Mouse (Mus musculus): Measurements from ENCODE around the gene Oscp1. TPM values are rescaled to one million over a fixed set of nuclear protein-coding genes. Genes with fewer than 3 reads are reported as not detected.

The Oscp1 gene
- polyA plus RNA-seq, 1 experiment from 2014 or later = 6.6 TPM

GRCm38 (mm10) chr4:126111153-126111549 lies 52.8 kb downstream of the Oscp1 start:
- Histone ChIP-seq H3K36me3 (ENCODE audit: control insufficient read depth, insufficient read depth, low read length) (no peaks in the 10 kb centered on the region), H3K4me1 (replicated peaks; ENCODE audit: control insufficient read depth, insufficient read depth, low read length) (peaks cover 53% of the 10 kb centered on the region), H3K27me3 (replicated peaks; ENCODE audit: control insufficient read depth, insufficient read depth, low read length) (no peaks in the 10 kb centered on the region), H3K9me3 (ENCODE audit: control insufficient read depth, low read length) (no peaks in the 10 kb centered on the region), H3K9ac (ENCODE audit: low read depth, low read length) (0 out of 2 replicates have a peak overlapping the region, but pooled peaks have one; percentile 31), H3K4me2 (peak overlapping the region; percentile 30), H3K27ac (ENCODE audit: low read depth, low read length) (peak overlapping the region; percentile 69), H3K4me3 (ENCODE audit: low read depth, low read length) (no peak overlapping the region)
- DNase-seq (ENCODE audit: low spot score) = no peak
- ATAC-seq (replicated peaks; ENCODE audit: low FRiP score) = no peak
- 30% methylated on average over 7 of the region's 7 CpGs for WGBS

- no peak overlapping the region for H3K9ac ChIP-seq (ENCODE audit: low read depth, low read length)
- H3K4me3 ChIP-seq (ENCODE audit: low read depth, low read length) = no peak overlapping the region
- no peaks in the 10 kb centered on the region for H3K9me3 ChIP-seq (ENCODE audit: control insufficient read depth, low read length)
- H3K4me2 ChIP-seq = no peak overlapping the region
- DNase-seq (ENCODE audit: low spot score) (no peak), ATAC-seq (replicated peaks; ENCODE audit: low FRiP score) (no peak)
- H3K27me3 ChIP-seq (replicated peaks; ENCODE audit: control insufficient read depth, insufficient read depth, low read length) = no peaks in the 10 kb centered on the region
- H3K36me3 ChIP-seq (ENCODE audit: control insufficient read depth, insufficient read depth, low read length) = no peaks in the 10 kb centered on the region
- H3K27ac ChIP-seq (ENCODE audit: low read depth, low read length) = no peak overlapping the region
- peaks cover 43% of the 10 kb centered on the region for H3K4me1 ChIP-seq (replicated peaks; ENCODE audit: control insufficient read depth, insufficient read depth, low read length)
- 79% methylated on average over 4 of the region's 4 CpGs for WGBS
Observed at GRCm38 (mm10) chr4:126113243-126113642, 54.9 kb downstream of the Oscp1 start.

GRCm38 (mm10) chr4:126113943-126114342 lies 55.6 kb downstream of the Oscp1 start:
- ATAC-seq (replicated peaks; ENCODE audit: low FRiP score) = no peak
- peaks cover 36% of the 10 kb centered on the region for H3K4me1 ChIP-seq (replicated peaks; ENCODE audit: control insufficient read depth, insufficient read depth, low read length)

GRCm38 (mm10) chr4:126115411-126115810 lies 57.0 kb downstream of the Oscp1 start:
- ATAC-seq (replicated peaks; ENCODE audit: low FRiP score) (no peak), DNase-seq (ENCODE audit: low spot score) (no peak)
- WGBS = 84% methylated on average over 9 of the region's 9 CpGs
- Histone ChIP-seq H3K27me3 (replicated peaks; ENCODE audit: control insufficient read depth, insufficient read depth, low read length) (no peaks in the 10 kb centered on the region), H3K36me3 (ENCODE audit: control insufficient read depth, insufficient read depth, low read length) (no peaks in the 10 kb centered on the region), H3K4me1 (replicated peaks; ENCODE audit: control insufficient read depth, insufficient read depth, low read length) (peaks cover 23% of the 10 kb centered on the region), H3K9ac (ENCODE audit: low read depth, low read length) (no peak overlapping the region), H3K4me3 (ENCODE audit: low read depth, low read length) (no peak overlapping the region), H3K9me3 (ENCODE audit: control insufficient read depth, low read length) (no peaks in the 10 kb centered on the region), H3K27ac (ENCODE audit: low read depth, low read length) (no peak overlapping the region), H3K4me2 (no peak overlapping the region)

More at GRCm38 (mm10) chr4:126113943-126114342, 55.6 kb downstream of the Oscp1 start:
- Histone ChIP-seq H3K9ac (ENCODE audit: low read depth, low read length) (no peak overlapping the region), H3K27me3 (replicated peaks; ENCODE audit: control insufficient read depth, insufficient read depth, low read length) (no peaks in the 10 kb centered on the region), H3K36me3 (ENCODE audit: control insufficient read depth, insufficient read depth, low read length) (no peaks in the 10 kb centered on the region), H3K27ac (ENCODE audit: low read depth, low read length) (no peak overlapping the region), H3K9me3 (ENCODE audit: control insufficient read depth, low read length) (no peaks in the 10 kb centered on the region), H3K4me3 (ENCODE audit: low read depth, low read length) (no peak overlapping the region), H3K4me2 (no peak overlapping the region)
- DNase-seq (ENCODE audit: low spot score) = peak; percentile 51
- 17% methylated on average over 6 of the region's 6 CpGs for WGBS

GRCm38 (mm10) chr4:126115871-126116521 lies 57.6 kb downstream of the Oscp1 start:
- Histone ChIP-seq H3K27me3 (replicated peaks; ENCODE audit: control insufficient read depth, insufficient read depth, low read length) (no peaks in the 10 kb centered on the region), H3K36me3 (ENCODE audit: control insufficient read depth, insufficient read depth, low read length) (peaks cover 2% of the 10 kb centered on the region; the same call in 1 of the 2 replicates), H3K4me3 (ENCODE audit: low read depth, low read length) (no peak overlapping the region), H3K4me2 (no peak overlapping the region), H3K9ac (ENCODE audit: low read depth, low read length) (no peak overlapping the region), H3K4me1 (replicated peaks; ENCODE audit: control insufficient read depth, insufficient read depth, low read length) (peaks cover 17% of the 10 kb centered on the region), H3K9me3 (ENCODE audit: control insufficient read depth, low read length) (no peaks in the 10 kb centered on the region), H3K27ac (ENCODE audit: low read depth, low read length) (no peak overlapping the region)
- 74% methylated on average over 6 of the region's 6 CpGs for WGBS
- DNase-seq (ENCODE audit: low spot score) (no peak), ATAC-seq (replicated peaks; ENCODE audit: low FRiP score) (no peak)

GRCm38 (mm10) chr4:126117116-126117515 lies 58.8 kb downstream of the Oscp1 start:
- no peaks in the 10 kb centered on the region for H3K9me3 ChIP-seq (ENCODE audit: control insufficient read depth, low read length)
- H3K36me3 ChIP-seq (ENCODE audit: control insufficient read depth, insufficient read depth, low read length) = peaks cover 3% of the 10 kb centered on the region; the same call in 1 of the 2 replicates
- H3K27me3 ChIP-seq (replicated peaks; ENCODE audit: control insufficient read depth, insufficient read depth, low read length) = no peaks in the 10 kb centered on the region
- H3K27ac ChIP-seq (ENCODE audit: low read depth, low read length) = no peak overlapping the region
- H3K9ac ChIP-seq (ENCODE audit: low read depth, low read length) = no peak overlapping the region
- 88% methylated on average over 8 of the region's 8 CpGs for WGBS
- ATAC-seq (replicated peaks; ENCODE audit: low FRiP score) (no peak), DNase-seq (ENCODE audit: low spot score) (no peak)
- peaks cover 13% of the 10 kb centered on the region for H3K4me1 ChIP-seq (replicated peaks; ENCODE audit: control insufficient read depth, insufficient read depth, low read length)
- no peak overlapping the region for H3K4me2 ChIP-seq
- no peak overlapping the region for H3K4me3 ChIP-seq (ENCODE audit: low read depth, low read length)

- H3K27ac ChIP-seq (ENCODE audit: low read depth, low read length) = no peak overlapping the region
- no peaks in the 10 kb centered on the region for H3K27me3 ChIP-seq (replicated peaks; ENCODE audit: control insufficient read depth, insufficient read depth, low read length)
- peaks cover 3% of the 10 kb centered on the region; the same call in 1 of the 2 replicates for H3K36me3 ChIP-seq (ENCODE audit: control insufficient read depth, insufficient read depth, low read length)
- H3K4me3 ChIP-seq (ENCODE audit: low read depth, low read length) = no peak overlapping the region
- H3K4me2 ChIP-seq = no peak overlapping the region
- no peak overlapping the region for H3K9ac ChIP-seq (ENCODE audit: low read depth, low read length)
- DNase-seq (ENCODE audit: low spot score) = no peak
- peaks cover 13% of the 10 kb centered on the region for H3K4me1 ChIP-seq (replicated peaks; ENCODE audit: control insufficient read depth, insufficient read depth, low read length)
- no peaks in the 10 kb centered on the region for H3K9me3 ChIP-seq (ENCODE audit: control insufficient read depth, low read length)
- no peak for ATAC-seq (replicated peaks; ENCODE audit: low FRiP score)
- WGBS = 87% methylated on average over 4 of the region's 4 CpGs
Observed at GRCm38 (mm10) chr4:126118651-126119050, 60.3 kb downstream of the Oscp1 start.

GRCm38 (mm10) chr4:126119051-126119450 lies 60.7 kb downstream of the Oscp1 start:
- H3K36me3 ChIP-seq (ENCODE audit: control insufficient read depth, insufficient read depth, low read length) = peaks cover 3% of the 10 kb centered on the region; the same call in 1 of the 2 replicates
- H3K4me1 ChIP-seq (replicated peaks; ENCODE audit: control insufficient read depth, insufficient read depth, low read length) = peaks cover 9% of the 10 kb centered on the region
- DNase-seq (ENCODE audit: low spot score) (no peak), ATAC-seq (replicated peaks; ENCODE audit: low FRiP score) (no peak)
- no peaks in the 10 kb centered on the region for H3K9me3 ChIP-seq (ENCODE audit: control insufficient read depth, low read length)
- H3K27ac ChIP-seq (ENCODE audit: low read depth, low read length) = no peak overlapping the region
- H3K27me3 ChIP-seq (replicated peaks; ENCODE audit: control insufficient read depth, insufficient read depth, low read length) = no peaks in the 10 kb centered on the region
- 80% methylated on average over 1 of the region's 1 CpGs for WGBS
- no peak overlapping the region for H3K4me3 ChIP-seq (ENCODE audit: low read depth, low read length)
- H3K9ac ChIP-seq (ENCODE audit: low read depth, low read length) = no peak overlapping the region
- H3K4me2 ChIP-seq = no peak overlapping the region

GRCm38 (mm10) chr4:126120052-126120451 lies 61.7 kb downstream of the Oscp1 start:
- Histone ChIP-seq H3K4me3 (ENCODE audit: low read depth, low read length) (no peak overlapping the region), H3K9me3 (ENCODE audit: control insufficient read depth, low read length) (no peaks in the 10 kb centered on the region), H3K36me3 (ENCODE audit: control insufficient read depth, insufficient read depth, low read length) (peaks cover 6% of the 10 kb centered on the region; the same call in 1 of the 2 replicates), H3K4me1 (replicated peaks; ENCODE audit: control insufficient read depth, insufficient read depth, low read length) (peaks cover 6% of the 10 kb centered on the region; the same call in 1 of the 2 replicates), H3K27ac (ENCODE audit: low read depth, low read length) (no peak overlapping the region), H3K4me2 (no peak overlapping the region), H3K27me3 (replicated peaks; ENCODE audit: control insufficient read depth, insufficient read depth, low read length) (no peaks in the 10 kb centered on the region), H3K9ac (ENCODE audit: low read depth, low read length) (no peak overlapping the region)
- DNase-seq (ENCODE audit: low spot score) (no peak), ATAC-seq (replicated peaks; ENCODE audit: low FRiP score) (no peak)
- 85% methylated on average over 5 of the region's 5 CpGs for WGBS

Measured in liver, embryonic 11.5 days (tissue).